Mouse (Mus musculus) forebrain, embryonic 11.5 days (tissue): ENCODE results near the gene Zbtb44. TPM values are rescaled to one million over a fixed set of nuclear protein-coding genes. Genes with fewer than 3 reads are reported as not detected.
A peak's percentile ranks its signal among the peaks of the same experiment; 100 is the strongest.

Experiments used
- ATAC-seq: fragments of 200-750 bp; cut with Nextera tagmentation; replicated peaks from 2 replicates; pipeline ENCODE4 v1.8.0; 2017; ENCODE audit warnings: moderate TSS enrichment; ENCODE audit not compliant: low FRiP score
- DNase-seq: peaks from one replicate; pipeline ENCODE4 v3.0.0-alpha.2; 2017; ENCODE audit warnings: low spot score
- H3K27ac ChIP-seq: fragments of 300-500 bp; sonication (generic); 2 replicates; pipeline ENCODE4 v1.5.1; 2014; ENCODE audit warnings: low read depth, low read length
- H3K27me3 ChIP-seq: fragments of 300-500 bp; sonication (generic); 2 replicates; pipeline ENCODE4 v1.6.1; 2014; ENCODE audit warnings: mild to moderate bottlenecking, low read length, mixed read lengths; ENCODE audit not compliant: control insufficient read depth, insufficient read depth
- H3K36me3 ChIP-seq: fragments of 300-500 bp; sonication (generic); 2 replicates; pipeline ENCODE4 v1.6.1; 2014; ENCODE audit warnings: mild to moderate bottlenecking, low read length, moderate library complexity, mixed read lengths; ENCODE audit not compliant: control insufficient read depth, insufficient read depth
- H3K4me1 ChIP-seq: fragments of 300-500 bp; sonication (generic); replicated peaks from 2 replicates; pipeline ENCODE4 v1.6.1; 2014; ENCODE audit warnings: low read length, mixed read lengths; ENCODE audit not compliant: control insufficient read depth, insufficient read depth
- H3K4me2 ChIP-seq: fragments of 300-500 bp; sonication (generic); 2 replicates; pipeline ENCODE4 v1.6.1; 2014; ENCODE audit warnings: low read depth, mild to moderate bottlenecking, low read length, moderate library complexity, mixed read lengths; ENCODE audit not compliant: severe bottlenecking
- H3K4me3 ChIP-seq: fragments of 300-500 bp; sonication (generic); 2 replicates; pipeline ENCODE4 v1.5.1; 2014; ENCODE audit warnings: low read depth, low read length
- H3K9ac ChIP-seq: fragments of 300-500 bp; sonication (generic); 2 replicates; pipeline ENCODE4 v1.6.1; 2014; ENCODE audit warnings: low read length
- H3K9me3 ChIP-seq: fragments of 300-500 bp; sonication (generic); 2 replicates; pipeline ENCODE4 v1.6.1; 2016; ENCODE audit warnings: low read length, mixed read lengths; ENCODE audit not compliant: control insufficient read depth
- WGBS: fragments of 180-500 bp; shearing (Covaris S2); extraction: QIAGEN DNeasy Blood & Tissue Kit; methylation state at CpG from one replicate; pipeline ENCODE4 v1.1.7; 2014; 5-methylcytosine and 5-hydroxymethylcytosine counted together
- polyA plus RNA-seq: library from polyadenylated mRNA; unstranded; fragments of >200 nt; fragmentation: Nextera tagmentation; extraction: Ambion mirVana; gene quantifications from 2 replicates; pipeline ENCODE4 v1.2.1, GENCODE M21; 2014

The Zbtb44 gene
- polyA plus RNA-seq, 1 experiment from 2014 or later, result 5.8 TPM

- Histone ChIP-seq H3K4me2 (no peak overlapping the region), H3K9me3 (no peaks in the 10 kb centered on the region), H3K27ac (no peak overlapping the region), H3K9ac (no peak overlapping the region), H3K4me3 (no peak overlapping the region), H3K27me3 (no peaks in the 10 kb centered on the region), H3K36me3 (no peaks in the 10 kb centered on the region), H3K4me1 (no peaks in the 10 kb centered on the region; the same call in 1 of the 2 replicates)
- ATAC-seq, result no peak
- no peak for DNase-seq
These were observed 85.1 kb downstream of the Zbtb44 start for GRCm38 (mm10) chr9:31115586-31115985.

- no peak for ATAC-seq
- Histone ChIP-seq H3K9ac (no peak overlapping the region), H3K36me3 (no peaks in the 10 kb centered on the region), H3K4me2 (no peak overlapping the region), H3K27ac (no peak overlapping the region), H3K27me3 (no peaks in the 10 kb centered on the region), H3K4me3 (no peak overlapping the region), H3K9me3 (no peaks in the 10 kb centered on the region), H3K4me1 (peaks cover 4% of the 10 kb centered on the region)
- WGBS, result 92% methylated on average over 11 of the region's 11 CpGs
- no peak for DNase-seq
These were observed 86.6 kb downstream of the Zbtb44 start for GRCm38 (mm10) chr9:31117088-31117487.

GRCm38 (mm10) chr9:31117488-31117887, 87.0 kb downstream of the Zbtb44 start:
- H3K9me3 ChIP-seq, result no peaks in the 10 kb centered on the region
- no peak overlapping the region for H3K4me2 ChIP-seq
- no peak for ATAC-seq
- H3K4me1 ChIP-seq, result peaks cover 7% of the 10 kb centered on the region
- no peak for DNase-seq
- H3K9ac ChIP-seq, result no peak overlapping the region
- H3K4me3 ChIP-seq, result no peak overlapping the region
- H3K27ac ChIP-seq, result no peak overlapping the region
- 79% methylated on average over 6 of the region's 6 CpGs for WGBS
- H3K27me3 ChIP-seq, result no peaks in the 10 kb centered on the region
- no peaks in the 10 kb centered on the region for H3K36me3 ChIP-seq

GRCm38 (mm10) chr9:31118520-31119298, 88.3 kb downstream of the Zbtb44 start:
- Histone ChIP-seq H3K9me3 (no peaks in the 10 kb centered on the region), H3K4me2 (no peak overlapping the region), H3K27ac (no peak overlapping the region), H3K9ac (no peak overlapping the region), H3K4me1 (peaks cover 7% of the 10 kb centered on the region), H3K4me3 (no peak overlapping the region), H3K27me3 (no peaks in the 10 kb centered on the region), H3K36me3 (no peaks in the 10 kb centered on the region)
- DNase-seq (peak; percentile 58), ATAC-seq (peak; percentile 53; the same call in 1 of the 2 replicates)
- WGBS, result 41% methylated on average over 11 of the region's 11 CpGs

GRCm38 (mm10) chr9:31119405-31119804, 89.0 kb downstream of the Zbtb44 start:
- WGBS, result 76% methylated on average over 5 of the region's 5 CpGs
- Histone ChIP-seq H3K4me2 (no peak overlapping the region), H3K36me3 (no peaks in the 10 kb centered on the region), H3K4me1 (peaks cover 7% of the 10 kb centered on the region), H3K27me3 (no peaks in the 10 kb centered on the region), H3K9me3 (no peaks in the 10 kb centered on the region), H3K27ac (no peak overlapping the region), H3K9ac (no peak overlapping the region), H3K4me3 (no peak overlapping the region)
- ATAC-seq, result no peak
- DNase-seq, result no peak

- Histone ChIP-seq H3K9me3 (no peaks in the 10 kb centered on the region), H3K27me3 (no peaks in the 10 kb centered on the region), H3K36me3 (no peaks in the 10 kb centered on the region), H3K4me2 (no peak overlapping the region), H3K4me3 (no peak overlapping the region), H3K4me1 (peaks cover 7% of the 10 kb centered on the region), H3K27ac (no peak overlapping the region), H3K9ac (no peak overlapping the region)
- WGBS, result 72% methylated on average over 11 of the region's 11 CpGs
- no peak for ATAC-seq
- DNase-seq, result no peak
These were observed 89.6 kb downstream of the Zbtb44 start for GRCm38 (mm10) chr9:31119882-31120532.

- DNase-seq (no peak), ATAC-seq (no peak)
- no peak overlapping the region for H3K4me3 ChIP-seq
- no peak overlapping the region for H3K27ac ChIP-seq
- H3K4me2 ChIP-seq, result no peak overlapping the region
- H3K9ac ChIP-seq, result no peak overlapping the region
- H3K4me1 ChIP-seq, result peaks cover 7% of the 10 kb centered on the region
- H3K27me3 ChIP-seq, result no peaks in the 10 kb centered on the region
- no peaks in the 10 kb centered on the region for H3K9me3 ChIP-seq
- H3K36me3 ChIP-seq, result no peaks in the 10 kb centered on the region
- WGBS, result 71% methylated on average over 4 of the region's 4 CpGs
These were observed 90.1 kb downstream of the Zbtb44 start for GRCm38 (mm10) chr9:31120533-31120915.

GRCm38 (mm10) chr9:31122464-31123030, 92.1 kb downstream of the Zbtb44 start:
- no peak overlapping the region for H3K9ac ChIP-seq
- peaks cover 7% of the 10 kb centered on the region for H3K4me1 ChIP-seq
- no peaks in the 10 kb centered on the region for H3K36me3 ChIP-seq
- ATAC-seq, result 0 out of 2 replicates have a peak, but pooled peaks have one; percentile 30
- H3K27me3 ChIP-seq, result no peaks in the 10 kb centered on the region
- no peak overlapping the region for H3K4me3 ChIP-seq
- 58% methylated on average over 13 of the region's 13 CpGs for WGBS
- no peak overlapping the region for H3K4me2 ChIP-seq
- H3K27ac ChIP-seq, result no peak overlapping the region
- no peaks in the 10 kb centered on the region for H3K9me3 ChIP-seq
- peak; percentile 58 for DNase-seq
